Mouse (Mus musculus) cortical plate, adult 2 months (tissue): ENCODE data around the gene Calml4. TPM values are rescaled to one million over a fixed set of nuclear protein-coding genes. Genes with fewer than 3 reads are reported as not detected.

Experiments
- H3K27ac ChIP-seq: fragments of 200-500 bp; 2 replicates; pipeline ENCODE4 v1.5.1; 2012; ENCODE audit warnings: low read length, control low read depth, inconsistent platforms; ENCODE audit not compliant: insufficient read depth
- H3K4me1 ChIP-seq: fragments of 200-500 bp; 2 replicates; pipeline ENCODE4 v1.6.1; 2011; ENCODE audit warnings: low read length; ENCODE audit not compliant: control insufficient read depth, insufficient read depth
- H3K4me3 ChIP-seq: fragments of 200-500 bp; 2 replicates; pipeline ENCODE4 v1.5.1; 2011; ENCODE audit warnings: mild to moderate bottlenecking, low read length, control low read depth; ENCODE audit not compliant: insufficient read depth
- CTCF ChIP-seq: fragments of 200-500 bp; IDR thresholded peaks from 2 replicates; pipeline ENCODE4 v1.5.1; 2011; ENCODE audit warnings: mild to moderate bottlenecking, control low read depth, low read length; ENCODE audit not compliant: insufficient read depth; ENCODE audit errors: extremely low read depth
- POLR2A ChIP-seq: fragments of 200-500 bp; IDR thresholded peaks from 2 replicates; pipeline ENCODE4 v1.6.1; 2011; ENCODE audit warnings: mild to moderate bottlenecking, low read length, control low read depth; ENCODE audit not compliant: insufficient read depth; ENCODE audit errors: extremely low read depth
- polyA plus RNA-seq: library from polyadenylated mRNA; depleted of rRNA; stranded (reverse); fragments of >200 nt; gene quantifications from 2 replicates; pipeline ENCODE4 v1.2.3, GENCODE M21; 2012; rRNA removed

The Calml4 gene
- polyA plus RNA-seq, 1 experiment, result 3.5 TPM

- Histone ChIP-seq H3K4me3 (no peak overlapping the region), H3K27ac (no peak overlapping the region), H3K4me1 (no peaks in the 10 kb centered on the region)
- no peak for TF ChIP-seq POLR2A
- TF ChIP-seq CTCF, result no peak
Observed at GRCm38 (mm10) chr9:62881871-62882270, 24.0 kb downstream of the Calml4 start.

GRCm38 (mm10) chr9:62894486-62894885 lies 36.6 kb downstream of the Calml4 start:
- Histone ChIP-seq H3K4me1 (peaks cover 2% of the 10 kb centered on the region; the same call in 1 of the 2 replicates), H3K4me3 (no peak overlapping the region), H3K27ac (no peak overlapping the region)
- TF ChIP-seq POLR2A (no peak), CTCF (no peak)

- TF ChIP-seq CTCF (no peak), POLR2A (no peak)
- peaks cover 7% of the 10 kb centered on the region for H3K4me1 ChIP-seq
- no peak overlapping the region for H3K27ac ChIP-seq
- no peak overlapping the region for H3K4me3 ChIP-seq
Observed at GRCm38 (mm10) chr9:62901736-62902135, 43.9 kb downstream of the Calml4 start.

- Histone ChIP-seq H3K27ac (no peak overlapping the region), H3K4me3 (no peak overlapping the region)
- TF ChIP-seq POLR2A (no peak), CTCF (no peak)
Observed at GRCm38 (mm10) chr9:62903841-62904240, 46.0 kb downstream of the Calml4 start.

GRCm38 (mm10) chr9:62905039-62905438 lies 47.2 kb downstream of the Calml4 start:
- Histone ChIP-seq H3K27ac (0 out of 2 replicates have a peak overlapping the region, but pooled peaks have one; percentile 29), H3K4me3 (no peak overlapping the region), H3K4me1 (peaks cover 7% of the 10 kb centered on the region)
- TF ChIP-seq CTCF (no peak), POLR2A (no peak)

More at GRCm38 (mm10) chr9:62903841-62904240, 46.0 kb downstream of the Calml4 start:
- peaks cover 7% of the 10 kb centered on the region for H3K4me1 ChIP-seq

- Histone ChIP-seq H3K27ac (no peak overlapping the region), H3K4me3 (no peak overlapping the region), H3K4me1 (no peaks in the 10 kb centered on the region)
- no peak for TF ChIP-seq POLR2A
Observed at GRCm38 (mm10) chr9:62913390-62914069, 55.6 kb downstream of the Calml4 start.

GRCm38 (mm10) chr9:62917059-62917458 lies 59.2 kb downstream of the Calml4 start:
- no peak overlapping the region for H3K27ac ChIP-seq
- H3K4me3 ChIP-seq, result no peak overlapping the region
- H3K4me1 ChIP-seq, result no peaks in the 10 kb centered on the region
- no peak for TF ChIP-seq CTCF
- no peak for TF ChIP-seq POLR2A

GRCm38 (mm10) chr9:62920877-62921276 lies 63.0 kb downstream of the Calml4 start:
- Histone ChIP-seq H3K4me3 (no peak overlapping the region), H3K27ac (no peak overlapping the region), H3K4me1 (peaks cover 10% of the 10 kb centered on the region)
- no peak for TF ChIP-seq POLR2A
- no peak for TF ChIP-seq CTCF

GRCm38 (mm10) chr9:62924886-62925610 lies 67.2 kb downstream of the Calml4 start:
- TF ChIP-seq POLR2A (no peak), CTCF (no peak)
- H3K4me1 ChIP-seq, result peaks cover 13% of the 10 kb centered on the region
- no peak overlapping the region for H3K4me3 ChIP-seq
- H3K27ac ChIP-seq, result peak overlapping the region; percentile 79

Other genes with a start within 250 kb of the Calml4 start
- gene Itga11, start 180.3 kb upstream of the Calml4 start, polyA plus RNA-seq, result 0.67 and 0.87 TPM in 2 replicates
- 41.9 and 42.6 TPM in 2 replicates for gene Fem1b, start 46.1 kb upstream of the Calml4 start, polyA plus RNA-seq
- gene Cln6, start 19.3 kb upstream of the Calml4 start, polyA plus RNA-seq, result 15.3 and 15.9 TPM in 2 replicates
- 34.6 and 35.8 TPM in 2 replicates for gene Pias1, start 129.8 kb downstream of the Calml4 start, polyA plus RNA-seq